Mouse (Mus musculus): ENCODE measurements around the gene Cisd3. TPM values are rescaled to one million over a fixed set of nuclear protein-coding genes. Genes with fewer than 3 reads are reported as not detected.
"Not testable (repeated sequence)": the region's sequence is repeated elsewhere in the genome, so short reads cannot be mapped to it uniquely, and the experiment has no call there.

Gene Cisd3
- total RNA-seq (2021), result 10 to 100 TPM; 47.7 to 57.6 TPM
- long read RNA-seq, experiment 1, transcript Cisd3-201 (3 exons, 737 nt), result major isoform, 16 of 25 reads
- long read RNA-seq, experiment 1, partial matches to known transcripts, result 4 of 25 reads
- long read RNA-seq, experiment 1, other reads (novel, unspliced or antisense), result 4 of 25 reads
- long read RNA-seq, experiment 2, transcript Cisd3-201 (3 exons, 737 nt), result major isoform, 14 of 20 reads
- long read RNA-seq, experiment 2, partial matches to known transcripts, result 0 of 20 reads
- long read RNA-seq, experiment 2, other reads (novel, unspliced or antisense), result 4 of 20 reads

- no peak for TF ChIP-seq CTCF (IDR thresholded peaks at IDR 0.05)
- H3K27ac ChIP-seq, result peak within 1 kb of the TSS; percentile 79
- intact Hi-C loops (cut with DNase I), result loop anchor here (1.0 kb wide), 1 partner anchor 55 kb away; no protein-coding TSS in a partner anchor
- peak within 1 kb of the TSS; percentile 48 for H3K4me3 ChIP-seq
- DNase-seq (ENCODE audit: extremely low spot score in 1 of 2, low spot score in 2 of 2), result peak; percentile 88
Measured at GRCm38 (mm10) chr11:97685613-97686321, at the start of gene Cisd3. Gene Cisd3 (plus strand): TSS chr11:97685826.

GRCm38 (mm10) chr11:97641668-97642067, 44.0 kb upstream of the Cisd3 start:
- intact Hi-C loops (cut with DNase I), result no loop called here
- peak; percentile 59 to 78 for DNase-seq (ENCODE audit: extremely low spot score in 1 of 2, low spot score in 2 of 2)
- H3K4me3 ChIP-seq, result no peak overlapping the region
- H3K27ac ChIP-seq, result peak overlapping the region; percentile 95
- TF ChIP-seq CTCF (IDR thresholded peaks at IDR 0.05), result no peak

GRCm38 (mm10) chr11:97642746-97643145, 42.9 kb upstream of the Cisd3 start:
- TF ChIP-seq CTCF (IDR thresholded peaks at IDR 0.05), result peak; percentile 35
- no peak for DNase-seq (ENCODE audit: extremely low spot score in 1 of 2, low spot score in 2 of 2)
- intact Hi-C loops (cut with DNase I), result no loop called here
- H3K4me3 ChIP-seq, result no peak overlapping the region
- H3K27ac ChIP-seq, result peak overlapping the region; percentile 95

GRCm38 (mm10) chr11:97643380-97644055, 42.1 kb upstream of the Cisd3 start:
- DNase-seq (ENCODE audit: extremely low spot score in 1 of 2, low spot score in 2 of 2), result no peak
- Histone ChIP-seq H3K27ac (no peak overlapping the region), H3K4me3 (no peak overlapping the region)
- intact Hi-C loops (cut with DNase I), result no loop called here
- no peak for TF ChIP-seq CTCF (IDR thresholded peaks at IDR 0.05)

- no peak overlapping the region for H3K27ac ChIP-seq
- H3K4me3 ChIP-seq, result no peak overlapping the region
- peak in 1 of 2 experiments; percentile 58 for DNase-seq (ENCODE audit: extremely low spot score in 1 of 2, low spot score in 2 of 2)
- intact Hi-C loops (cut with DNase I), result loop anchor here (1.0 kb wide), 1 partner anchor 45 kb away; no protein-coding TSS in a partner anchor
- peak; percentile 76 for TF ChIP-seq CTCF (IDR thresholded peaks at IDR 0.05)
Measured at GRCm38 (mm10) chr11:97644834-97645233, 40.8 kb upstream of the Cisd3 start.

- H3K27ac ChIP-seq; DNase-seq (ENCODE audit: extremely low spot score in 1 of 2, low spot score in 2 of 2); H3K4me3 ChIP-seq; intact Hi-C loops (cut with DNase I): not testable (repeated sequence)
Measured at GRCm38 (mm10) chr11:97648541-97648940, 37.1 kb upstream of the Cisd3 start.

- TF ChIP-seq CTCF (IDR thresholded peaks at IDR 0.05), result no peak
- H3K27ac ChIP-seq, result no peak overlapping the region
- DNase-seq (ENCODE audit: extremely low spot score in 1 of 2, low spot score in 2 of 2), result no peak
- intact Hi-C loops (cut with DNase I), result no loop called here
- H3K4me3 ChIP-seq, result no peak overlapping the region
Measured at GRCm38 (mm10) chr11:97650341-97650740, 35.3 kb upstream of the Cisd3 start.

- H3K4me3 ChIP-seq; DNase-seq (ENCODE audit: extremely low spot score in 1 of 2, low spot score in 2 of 2); H3K27ac ChIP-seq; intact Hi-C loops (cut with DNase I): not testable (repeated sequence)
Measured at GRCm38 (mm10) chr11:97653376-97653775, 32.2 kb upstream of the Cisd3 start.

DNA sequence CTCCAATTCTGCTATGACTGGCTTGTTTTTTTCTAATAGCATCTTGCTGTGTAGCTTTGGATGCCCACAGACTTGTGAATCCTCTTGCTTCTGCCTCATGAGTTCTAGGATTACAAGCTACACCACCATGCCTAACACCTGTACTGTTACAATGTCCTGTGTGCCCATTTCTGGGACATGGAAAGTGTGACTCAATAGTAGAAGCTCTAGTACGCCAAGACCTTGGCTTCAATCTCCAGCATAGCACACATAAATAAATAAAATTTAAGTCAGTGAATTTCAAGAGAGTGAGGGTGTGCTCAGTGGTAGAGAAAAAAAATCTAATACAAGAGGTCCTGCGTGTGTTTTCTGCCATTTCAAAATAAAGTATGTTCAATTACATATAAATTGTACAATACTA, 31.4 kb upstream of the Cisd3 start:
- intact Hi-C loops (cut with DNase I), result no loop called here

GRCm38 (mm10) chr11:97656269-97656971, 29.2 kb upstream of the Cisd3 start:
- no peak for TF ChIP-seq CTCF (IDR thresholded peaks at IDR 0.05)
- no peak overlapping the region for H3K27ac ChIP-seq
- no peak overlapping the region for H3K4me3 ChIP-seq
- intact Hi-C loops (cut with DNase I), result no loop called here
- no peak for DNase-seq (ENCODE audit: extremely low spot score in 1 of 2, low spot score in 2 of 2)

More for the DNA sequence above, 31.4 kb upstream of the Cisd3 start:
- H3K4me3 ChIP-seq, result no peak overlapping the region
- H3K27ac ChIP-seq, result no peak overlapping the region
- TF ChIP-seq CTCF (IDR thresholded peaks at IDR 0.05), result no peak
- DNase-seq (ENCODE audit: extremely low spot score in 1 of 2, low spot score in 2 of 2), result no peak

DNA sequence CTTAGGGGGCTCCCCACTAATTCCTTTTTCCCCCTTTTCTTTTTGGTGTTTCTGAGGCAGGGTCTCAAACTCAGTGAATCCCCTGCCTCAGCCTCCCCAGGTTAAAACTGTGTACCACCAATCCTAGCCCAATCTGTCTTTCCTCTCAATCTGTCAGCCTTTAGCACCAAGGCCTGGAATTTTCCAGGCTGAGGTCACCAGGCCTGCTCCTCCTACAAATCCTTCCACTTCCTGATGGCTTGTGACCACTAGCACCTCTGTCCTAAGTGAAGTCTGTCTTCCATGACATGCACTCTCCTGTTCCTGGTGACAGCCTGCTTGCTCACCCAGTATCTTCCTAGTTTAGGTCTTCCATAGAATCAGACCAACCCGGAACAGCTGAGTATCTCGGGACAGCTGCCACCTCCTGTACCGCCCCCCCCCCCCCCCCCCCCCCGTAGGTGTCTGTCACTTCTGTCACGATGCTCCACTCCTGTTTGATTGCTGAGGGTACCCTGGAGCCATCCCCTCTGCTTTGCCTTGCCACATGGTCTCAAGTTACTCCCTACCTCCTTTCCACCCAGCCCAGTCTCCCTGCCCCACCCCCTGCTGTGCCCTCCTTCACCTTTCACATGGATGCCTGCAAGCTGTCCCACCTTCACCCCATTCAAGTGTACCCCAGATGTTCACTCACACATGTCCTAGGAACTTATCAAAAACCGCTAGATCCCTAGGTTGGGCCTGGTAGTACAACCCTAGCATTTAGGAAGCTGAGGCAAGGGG, 28.3 kb upstream of the Cisd3 start:
- Histone ChIP-seq H3K27ac (no peak overlapping the region), H3K4me3 (no peak overlapping the region)
- no peak for DNase-seq (ENCODE audit: extremely low spot score in 1 of 2, low spot score in 2 of 2)
- TF ChIP-seq CTCF (IDR thresholded peaks at IDR 0.05), result no peak
- intact Hi-C loops (cut with DNase I), result no loop called here

- H3K4me3 ChIP-seq; DNase-seq (ENCODE audit: extremely low spot score in 1 of 2, low spot score in 2 of 2); H3K27ac ChIP-seq; intact Hi-C loops (cut with DNase I): not testable (repeated sequence)
Measured at GRCm38 (mm10) chr11:97657967-97658366, 27.7 kb upstream of the Cisd3 start.
